Mouse (Mus musculus) urinary bladder, adult 18-20 months (tissue): ENCODE results near the gene Rap1b.
"Not testable (repeated sequence)": the region's sequence is repeated elsewhere in the genome, so short reads cannot be mapped to it uniquely, and the experiment has no call there.

Source experiments
- DNase-seq, 2 experiments: peaks; one replicate each; pipeline ENCODE4 v3.0.0; 2022; ENCODE audit warnings: low spot score in 2 of 2, mixed read lengths in 2 of 2

The Rap1b gene

DNA sequence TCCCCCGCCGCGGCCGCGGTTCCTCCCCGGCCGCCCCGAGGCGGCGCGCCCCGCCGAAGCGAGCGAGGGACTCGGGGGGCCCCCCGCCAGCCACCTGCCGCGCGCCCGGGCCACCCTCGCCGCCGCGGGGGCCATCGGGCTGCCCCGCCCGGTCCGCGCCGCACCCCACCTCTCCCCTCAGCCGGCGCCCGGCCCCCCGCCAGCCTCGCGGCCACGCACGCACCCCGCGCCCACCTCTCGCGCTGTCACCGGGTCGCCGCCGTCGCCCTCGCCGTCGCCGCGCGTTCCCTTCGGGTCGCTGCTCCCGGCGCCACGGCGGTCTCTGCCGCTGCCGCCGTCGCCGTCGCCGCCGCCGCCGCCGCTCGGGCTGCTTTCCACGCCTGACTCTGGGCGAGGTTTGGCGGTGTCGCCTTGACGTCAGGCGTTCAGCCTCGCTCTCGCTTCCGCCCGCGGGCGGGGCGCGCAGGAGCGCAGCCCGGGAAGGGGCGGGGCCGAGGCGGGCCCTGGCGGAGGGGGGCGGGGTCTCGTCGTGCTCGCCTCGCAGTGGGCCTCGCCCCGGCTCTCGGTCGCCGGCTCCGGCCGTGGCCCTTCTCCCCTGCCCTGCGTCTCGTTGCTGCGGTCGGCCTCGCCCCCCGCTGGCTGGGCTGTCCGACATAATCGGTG lies at the start of gene Rap1b:
TSS of gene Rap1b (minus strand) at position 439 of the 663 bp plus-strand sequence.
- peak; percentile 92 to 94 for DNase-seq

DNA sequence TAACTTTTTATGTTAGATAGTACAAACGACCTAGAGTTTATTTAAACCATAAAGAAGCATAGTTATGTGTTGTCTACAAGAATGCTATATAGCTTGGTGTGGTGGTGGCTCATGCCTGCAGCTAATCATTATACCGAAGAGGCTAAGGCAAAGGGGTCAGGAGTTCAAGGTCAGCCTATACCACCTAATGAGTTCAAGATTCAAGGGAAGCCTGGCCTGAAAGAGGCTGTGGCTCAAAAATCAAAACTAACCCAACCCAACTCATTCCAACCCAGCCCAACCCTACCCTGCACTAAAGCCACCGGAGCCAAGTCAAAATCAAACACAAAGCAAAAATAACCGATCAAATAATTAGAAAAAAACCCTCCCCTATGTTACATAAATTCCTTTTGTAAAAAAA lies 49.4 kb upstream of the Rap1b start:
- no peak for DNase-seq

DNA sequence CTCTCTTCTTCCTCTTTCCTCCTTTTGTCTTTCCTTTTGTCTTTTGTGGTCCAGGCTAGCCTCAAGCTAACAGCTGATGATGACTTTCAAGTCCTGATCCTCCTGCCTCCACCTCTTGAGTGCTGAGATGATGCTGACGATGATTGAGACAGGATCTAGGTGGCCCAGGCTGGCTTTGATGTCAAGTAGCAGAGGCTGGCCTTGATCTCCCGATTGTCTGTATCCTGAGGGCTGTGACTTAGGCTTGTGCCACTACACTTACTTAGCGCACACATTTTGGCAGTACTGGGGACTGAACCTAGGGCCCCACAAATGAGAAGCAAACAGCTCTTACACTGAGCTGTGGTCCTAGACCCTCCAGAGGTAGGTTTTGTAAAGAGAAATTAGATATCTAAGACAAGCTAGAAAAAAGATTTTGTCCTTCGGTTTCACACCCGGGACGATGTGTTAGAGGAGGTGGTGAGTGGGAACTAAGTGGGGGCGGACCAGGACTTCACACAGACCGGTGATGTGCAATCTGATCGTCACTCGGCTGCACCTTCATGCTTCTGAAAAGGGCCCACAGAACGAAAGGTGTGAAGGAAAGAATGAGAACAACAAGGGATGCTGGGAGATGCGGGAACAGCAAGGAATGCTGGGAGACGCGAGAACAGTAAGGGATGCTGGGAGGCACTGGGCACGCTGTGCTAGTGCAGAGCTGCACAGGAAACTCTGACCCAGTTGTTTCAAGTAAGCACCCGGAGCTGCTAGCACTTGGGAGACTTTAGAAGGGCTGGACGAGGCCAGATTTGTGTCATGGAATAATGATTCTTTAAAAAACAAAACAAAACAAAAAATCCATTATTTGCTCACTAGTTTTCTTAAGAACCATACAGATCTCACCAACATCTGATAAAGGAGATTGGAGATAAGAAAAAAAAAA lies 48.5 kb upstream of the Rap1b start:
- no peak for DNase-seq

DNA sequence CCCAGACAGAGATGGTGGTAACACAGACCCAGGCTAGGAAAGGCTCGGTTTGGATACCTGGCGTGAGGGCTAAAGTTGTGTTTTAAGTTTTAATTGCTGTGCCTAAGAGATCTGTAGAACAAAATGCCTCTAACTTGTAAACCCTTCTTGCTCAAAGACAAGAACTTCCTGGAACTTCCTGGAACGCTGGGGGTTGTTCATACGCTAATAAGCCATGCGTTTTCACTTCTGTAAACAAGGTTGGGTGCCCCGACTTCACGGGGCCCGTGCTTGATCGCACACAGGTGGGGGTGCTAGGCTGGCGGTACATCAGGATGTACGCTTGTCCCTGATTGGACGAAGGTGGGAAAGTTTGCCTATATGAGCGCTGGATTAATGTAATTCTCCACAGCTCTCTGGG lies 47.3 kb upstream of the Rap1b start:
- not testable (repeated sequence) for DNase-seq

DNA sequence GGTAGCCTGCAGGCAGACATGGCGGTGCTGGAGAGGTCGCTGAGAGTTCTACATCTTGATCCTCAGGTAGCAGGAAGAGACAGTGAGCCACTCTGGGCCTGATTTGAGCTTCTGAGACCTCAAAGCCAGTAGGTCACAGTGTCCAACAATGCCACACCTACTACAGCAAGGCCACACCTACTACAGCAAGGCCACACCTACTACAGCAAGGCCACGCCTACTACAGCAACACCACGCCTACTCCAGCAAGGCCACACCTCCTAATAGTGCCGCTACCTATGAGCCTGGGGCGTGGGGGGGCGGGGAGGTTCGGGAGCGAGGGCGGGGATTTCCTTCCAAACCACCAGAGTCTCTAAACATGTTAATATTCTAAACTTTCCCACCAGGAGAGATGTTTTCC lies 45.5 kb upstream of the Rap1b start:
- no peak for DNase-seq

DNA sequence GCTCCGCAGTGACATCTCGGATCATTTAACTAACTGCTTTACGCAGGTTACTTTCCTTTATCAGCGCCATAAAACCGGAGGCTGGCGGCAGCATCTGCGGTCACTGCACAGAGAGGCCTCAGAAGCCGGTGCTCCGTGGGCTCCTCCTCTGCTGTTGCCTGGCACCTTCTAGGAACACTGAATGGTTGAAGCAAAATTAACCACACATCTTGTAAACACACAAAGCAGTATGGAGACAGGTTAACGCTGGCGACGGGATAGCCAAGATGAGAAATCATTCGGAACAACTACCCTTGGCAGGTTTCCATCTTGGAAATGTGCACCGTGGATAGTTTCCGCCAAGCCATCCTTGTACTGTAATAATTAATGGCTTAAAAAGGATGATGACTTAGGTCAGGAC lies 43.0 kb upstream of the Rap1b start:
- DNase-seq: no peak

DNA sequence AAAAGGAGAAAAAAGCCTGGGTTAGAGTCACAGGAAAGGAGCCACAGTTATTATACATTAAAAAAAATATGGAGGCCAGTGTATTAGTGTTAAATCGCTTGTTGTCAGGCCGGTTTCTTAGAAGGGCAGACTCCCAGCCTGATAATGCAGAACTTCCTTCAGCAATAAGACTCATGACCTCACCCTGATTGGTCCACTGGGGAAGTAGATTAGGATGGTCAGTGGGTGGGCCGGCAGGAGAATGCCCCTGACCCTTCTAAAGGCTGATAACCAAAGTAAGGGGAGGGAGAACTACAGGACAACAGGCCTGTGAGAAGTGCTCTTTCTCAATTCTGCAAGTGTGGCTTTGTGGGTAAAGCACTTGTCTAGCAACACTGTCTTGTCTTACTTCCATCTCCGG lies 39.5 kb upstream of the Rap1b start:
- DNase-seq: no peak

DNA sequence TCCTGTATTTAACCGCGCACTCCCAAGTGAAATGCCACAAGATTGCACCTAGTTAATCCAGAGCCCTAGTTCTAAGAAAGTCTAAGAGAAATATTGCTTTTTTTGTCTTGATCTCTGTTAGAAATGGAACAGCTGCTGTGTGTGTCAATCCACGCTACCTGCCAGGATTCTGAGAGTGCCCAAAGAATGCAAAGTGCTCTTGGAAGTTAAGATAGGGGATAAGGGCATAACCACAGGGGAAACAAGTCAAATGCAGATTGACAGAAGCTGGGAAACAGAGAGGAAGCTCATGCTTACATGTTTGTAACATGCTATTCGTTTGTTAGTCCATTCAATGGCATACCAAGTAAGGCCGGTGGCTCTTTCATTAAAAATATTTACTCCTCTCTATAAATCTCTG lies 38.9 kb upstream of the Rap1b start:
- DNase-seq: no peak

DNA sequence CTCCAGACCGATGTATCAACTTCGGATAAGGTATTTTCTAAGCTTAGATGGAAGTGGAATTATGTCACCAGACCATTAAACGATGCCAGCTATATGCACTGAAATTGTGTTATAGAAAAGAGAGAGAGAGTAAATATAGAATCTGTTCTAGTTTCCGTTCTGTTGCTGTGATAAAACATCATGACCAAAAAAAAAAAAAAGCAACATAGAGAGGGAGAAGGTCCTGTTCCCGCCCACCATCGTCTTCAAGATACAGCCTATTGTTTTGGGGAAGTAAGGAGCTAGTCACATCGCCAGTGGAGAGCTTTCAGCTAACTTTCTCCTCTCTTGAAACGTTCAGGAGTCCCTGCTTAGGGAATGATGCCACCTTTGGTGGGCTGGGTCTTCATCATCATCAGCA lies 37.6 kb upstream of the Rap1b start:
- no peak for DNase-seq

DNA sequence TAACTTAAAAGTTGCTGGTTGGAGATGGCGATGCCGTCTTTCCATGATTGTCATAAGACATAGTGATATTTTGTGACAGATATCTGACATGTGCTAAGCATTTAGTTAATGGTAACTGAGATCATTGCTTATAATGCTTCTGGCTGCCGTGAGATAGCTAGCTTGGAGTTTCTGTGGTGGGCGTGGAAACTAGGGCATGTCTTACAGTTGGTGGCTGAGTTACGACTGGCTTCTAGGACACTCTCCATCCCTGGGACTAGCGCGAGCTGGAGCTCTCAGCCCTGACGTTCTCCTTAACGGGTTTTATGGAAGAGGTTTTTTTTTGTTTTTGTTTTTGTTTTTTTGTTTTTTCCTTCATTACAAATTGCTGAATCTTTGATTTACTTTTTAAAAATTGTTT lies 32.8 kb upstream of the Rap1b start:
- DNase-seq: no peak

DNA sequence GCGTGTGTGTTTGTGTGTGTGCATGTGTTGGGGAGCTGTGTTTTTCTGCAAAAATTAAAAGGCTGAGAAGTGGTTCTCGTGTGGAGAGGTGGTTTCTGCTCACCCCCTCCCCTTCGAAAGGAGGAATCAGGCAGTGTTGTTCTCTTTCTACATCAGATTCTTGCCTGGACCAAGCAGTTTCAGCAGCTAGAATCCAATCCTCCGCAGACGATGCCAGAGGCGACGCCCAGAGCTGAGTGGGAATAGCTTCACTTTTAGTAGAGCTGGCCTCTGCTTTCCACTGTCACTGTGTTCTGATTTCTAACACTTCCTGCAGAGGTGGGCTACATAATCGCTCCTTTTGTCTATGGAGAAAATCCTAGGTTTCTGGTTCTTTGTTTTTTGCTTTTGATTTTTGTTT lies 31.0 kb upstream of the Rap1b start:
- DNase-seq: no peak

DNA sequence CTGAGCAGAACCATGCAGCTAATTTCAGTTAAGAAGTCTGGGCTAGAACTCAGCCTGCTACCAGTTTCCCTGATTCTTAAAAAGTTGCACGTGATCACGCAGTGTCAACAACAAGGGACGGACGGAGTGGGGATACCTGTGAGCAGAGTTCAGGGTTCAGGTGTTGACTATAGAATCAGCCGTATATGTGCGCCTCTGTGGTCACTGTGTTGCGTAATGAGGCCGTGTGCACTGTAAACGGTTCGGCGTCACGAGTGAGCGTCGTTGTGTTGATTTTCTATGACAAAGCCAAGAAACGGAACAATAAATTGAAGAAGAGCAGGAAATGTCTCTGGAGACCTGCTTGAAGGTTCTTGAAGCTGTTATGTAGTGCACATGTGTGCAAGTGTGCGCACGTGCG lies 30.6 kb upstream of the Rap1b start:
- no peak for DNase-seq

DNA sequence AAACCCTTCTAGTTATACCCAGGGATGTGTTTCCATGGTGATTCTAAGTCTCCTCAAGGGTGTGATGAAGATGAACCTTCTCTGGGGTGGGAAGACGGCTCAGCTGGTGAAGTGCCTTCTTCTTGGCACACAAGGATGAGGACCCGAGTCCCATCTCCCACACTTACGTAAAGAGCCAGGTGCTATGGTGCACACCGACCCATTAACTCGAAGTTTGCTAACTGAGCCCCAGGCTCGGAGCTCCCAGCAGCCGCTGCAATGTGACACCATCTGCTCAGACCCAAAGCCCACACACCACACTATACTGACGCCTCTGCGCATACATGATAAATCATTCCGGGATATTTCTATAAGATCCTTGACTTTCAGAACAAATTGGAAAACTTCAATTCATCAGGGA lies 29.1 kb upstream of the Rap1b start:
- no peak for DNase-seq

DNA sequence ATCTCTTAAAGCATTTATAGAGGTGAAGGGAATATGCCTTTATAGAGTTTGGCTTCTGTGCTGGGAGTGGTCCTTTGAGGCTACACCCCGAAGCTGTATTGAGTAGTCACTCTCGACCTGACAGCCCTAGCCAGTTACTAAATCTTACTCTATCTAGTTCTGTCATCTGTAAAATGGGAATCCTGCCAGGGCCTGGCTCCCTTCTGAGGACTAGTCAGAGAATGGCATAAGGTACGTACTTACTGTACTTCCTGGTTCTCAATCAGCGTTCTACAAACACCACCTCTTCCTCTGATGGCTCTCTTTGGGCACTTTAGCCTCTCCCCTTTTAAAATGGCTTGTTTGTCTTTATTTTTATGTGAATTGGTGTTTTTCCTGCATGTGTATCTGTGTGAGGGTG lies 28.1 kb upstream of the Rap1b start:
- peak in 1 of 2 experiments; percentile 27 for DNase-seq

DNA sequence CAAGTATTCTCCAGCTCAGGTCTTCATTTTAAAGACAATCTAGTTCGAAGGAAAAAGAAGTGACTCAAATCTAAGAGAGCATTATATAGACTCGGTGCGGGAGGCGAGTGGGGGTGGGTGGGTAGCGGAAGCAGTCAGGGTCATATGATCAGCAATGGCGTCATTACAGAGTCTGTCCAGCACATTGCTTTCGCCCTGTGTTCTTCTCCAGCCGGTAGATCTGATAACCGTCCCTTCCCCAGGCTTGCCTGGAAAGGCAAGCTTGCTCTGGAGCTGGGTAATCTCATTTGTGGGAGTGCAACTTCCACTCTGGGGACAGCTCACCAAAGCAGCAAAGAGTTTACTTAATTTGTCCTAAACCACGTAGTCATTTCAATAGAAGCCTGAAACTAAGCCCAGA lies 26.6 kb upstream of the Rap1b start:
- no peak for DNase-seq

DNA sequence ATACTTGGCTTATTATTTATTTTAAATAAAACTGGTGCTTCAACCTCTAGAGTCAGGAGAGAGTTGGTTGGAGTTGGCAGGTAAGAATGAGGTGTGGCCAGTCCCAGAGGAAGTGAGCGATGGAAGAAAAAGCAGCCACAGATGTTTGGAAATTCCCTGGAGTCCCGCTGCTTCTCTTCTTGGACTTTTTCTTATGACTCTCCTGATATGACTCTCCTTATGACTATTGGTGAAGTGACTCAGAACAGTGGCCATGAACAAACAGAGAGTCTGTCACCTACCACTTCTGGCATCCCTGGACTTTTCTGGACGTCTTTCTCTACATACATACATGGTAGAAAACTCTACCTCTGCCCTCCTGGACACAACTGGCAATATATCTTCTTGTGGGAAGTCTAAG lies 21.5 kb upstream of the Rap1b start:
- no peak for DNase-seq

DNA sequence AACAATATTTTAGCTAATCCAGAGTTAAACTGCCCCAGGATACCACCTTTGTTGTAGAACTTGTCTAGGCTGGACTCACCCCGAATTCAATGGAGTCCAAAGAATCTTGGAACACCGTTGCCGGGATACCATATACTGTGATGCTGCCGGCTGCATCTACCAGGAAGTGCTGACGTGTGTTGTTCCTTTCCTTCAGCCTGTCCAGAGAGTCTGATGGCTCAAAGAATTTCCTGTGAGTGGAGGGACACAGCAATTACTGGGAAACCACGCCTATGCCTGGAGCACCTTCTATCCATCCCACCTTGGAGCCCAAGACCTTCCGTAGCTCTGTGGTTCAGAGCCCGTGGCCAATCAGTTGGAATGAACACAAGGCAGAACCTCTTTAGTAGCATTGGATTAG lies 20.8 kb upstream of the Rap1b start:
- no peak for DNase-seq

DNA sequence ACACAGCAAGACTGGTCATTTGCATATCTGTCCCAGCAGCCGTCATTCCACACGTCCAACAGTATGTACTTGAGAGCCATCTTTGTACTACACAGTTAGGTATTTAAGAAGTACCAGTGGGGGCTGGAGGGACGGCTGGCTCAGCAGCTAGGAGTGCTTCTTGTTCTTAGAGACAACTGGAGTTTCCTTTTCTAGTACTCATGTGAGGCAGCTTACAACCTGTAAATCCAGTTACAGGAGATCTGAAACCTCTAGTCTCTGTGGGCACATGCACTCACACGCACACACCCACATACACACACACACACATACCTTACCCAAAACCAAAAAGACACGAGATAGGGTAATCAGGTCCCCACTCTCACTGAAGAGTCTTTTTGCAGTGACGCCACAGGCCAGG lies 18.9 kb upstream of the Rap1b start:
- no peak for DNase-seq

DNA sequence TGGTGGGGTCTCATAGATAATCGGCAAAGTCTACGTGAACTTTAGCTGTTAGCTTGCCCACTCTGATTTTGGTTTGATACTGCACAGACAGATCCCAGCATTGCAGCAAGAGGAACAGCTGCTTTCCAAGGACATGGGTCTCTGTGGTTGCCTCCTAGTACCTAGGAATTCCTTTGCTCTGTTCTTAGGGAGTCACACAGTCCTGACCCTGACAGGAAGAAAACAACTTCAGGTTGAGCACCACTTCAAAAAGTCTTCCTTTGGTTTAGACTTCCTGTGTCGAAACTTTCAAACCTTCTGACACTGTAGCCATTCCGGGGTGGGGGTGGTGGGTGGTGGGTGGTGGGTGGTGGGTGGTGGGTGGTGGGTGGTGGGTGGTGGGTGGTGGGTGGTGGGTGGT lies 18.4 kb upstream of the Rap1b start:
- no peak for DNase-seq

DNA sequence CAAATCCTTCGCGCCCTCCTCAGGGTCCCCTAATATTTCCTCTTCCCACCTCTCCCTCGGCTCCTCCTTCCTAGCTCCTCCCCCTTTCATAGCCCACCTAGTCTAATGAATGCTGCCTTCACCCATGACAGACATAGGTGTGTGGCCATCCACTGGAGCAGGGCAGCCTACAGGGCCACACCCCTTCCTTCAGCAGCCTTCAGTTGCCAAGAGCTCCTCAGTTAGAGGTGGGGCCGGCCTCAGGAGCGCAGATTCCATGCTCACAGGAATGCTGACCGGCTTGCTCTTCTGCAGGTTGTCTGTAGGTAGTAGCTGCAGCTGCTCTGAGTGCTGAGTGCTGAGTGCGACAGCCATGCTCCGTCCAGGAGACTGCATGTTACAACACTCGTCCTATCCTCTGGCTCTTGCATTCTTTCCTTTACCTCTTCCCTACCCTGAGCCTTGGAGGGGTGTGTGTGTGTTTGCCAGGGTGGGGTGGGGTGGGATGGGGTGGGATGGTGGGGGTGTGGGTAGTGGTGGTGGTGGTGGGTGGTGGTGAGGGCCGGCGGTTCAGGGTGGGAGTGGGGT lies 16.3 kb upstream of the Rap1b start:
- peak in 1 of 2 experiments; percentile 28 for DNase-seq

DNA sequence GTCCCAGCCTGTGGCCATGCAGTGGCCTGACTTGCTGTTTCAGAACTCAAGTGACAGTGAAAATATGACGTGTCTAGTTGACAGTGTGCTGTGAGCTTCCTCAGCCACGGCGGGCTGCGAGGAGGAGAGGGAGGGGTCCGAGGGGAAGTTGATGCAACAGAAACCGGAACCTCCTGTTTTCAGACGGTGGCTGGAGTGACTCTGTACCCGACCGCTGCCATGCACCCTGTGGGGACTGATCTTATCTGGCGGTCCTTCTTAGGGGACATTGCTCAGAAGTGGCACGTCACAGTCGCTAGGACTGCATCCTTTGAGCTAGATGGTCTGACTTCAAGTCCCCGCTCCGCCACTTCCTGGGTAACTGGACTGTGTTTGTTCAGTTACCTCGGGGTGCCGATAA lies 15.1 kb upstream of the Rap1b start:
- DNase-seq: no peak

DNA sequence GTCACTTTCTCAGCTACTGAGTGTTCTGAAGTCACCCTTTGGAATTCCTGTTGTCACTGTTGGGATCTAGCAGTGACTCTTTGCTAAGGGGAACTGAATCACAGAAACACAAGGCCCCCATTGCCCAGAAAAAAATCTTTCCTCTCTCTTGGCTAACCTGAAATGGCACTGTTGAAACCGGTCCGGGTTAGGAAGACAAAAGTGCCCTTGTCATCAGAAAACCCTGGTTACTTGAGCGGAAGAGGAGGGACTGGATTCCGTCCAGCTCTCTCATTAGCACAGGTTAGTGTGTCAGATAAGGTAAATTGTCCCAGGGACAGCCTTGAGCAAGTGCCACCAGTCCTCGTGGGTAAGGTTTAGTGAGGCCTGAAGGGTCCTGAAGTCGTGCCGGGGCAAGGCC lies 14.5 kb upstream of the Rap1b start:
- no peak for DNase-seq

DNA sequence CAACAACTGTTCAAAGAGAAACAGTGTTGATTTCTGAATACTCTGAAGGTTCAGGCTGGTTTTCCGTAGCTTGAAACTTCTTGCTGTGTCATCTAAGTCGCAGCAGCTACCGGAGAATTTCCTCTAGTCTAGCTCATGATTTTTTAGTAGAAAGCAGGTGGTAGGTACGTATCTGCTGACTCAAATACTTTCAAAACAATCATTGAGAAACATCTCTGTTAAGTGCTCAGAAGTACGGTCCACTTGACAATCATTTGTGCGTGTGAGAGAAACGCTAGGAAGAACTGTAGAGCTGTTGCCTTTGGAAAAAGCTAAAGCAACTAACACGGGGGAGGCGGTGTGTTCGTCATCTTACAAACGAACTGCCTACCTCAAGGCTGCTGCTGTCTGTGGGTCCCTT lies 14.0 kb upstream of the Rap1b start:
- no peak for DNase-seq
